Mouse (Mus musculus) adrenal gland, adult 8-10 months (tissue): ENCODE data around the gene Iars. TPM values are rescaled to one million over a fixed set of nuclear protein-coding genes. Genes with fewer than 3 reads are reported as not detected.
"Not testable (repeated sequence)": the region's sequence is repeated elsewhere in the genome, so short reads cannot be mapped to it uniquely, and the experiment has no call there.

ENCODE experiments used
- DNase-seq: peaks from one replicate; pipeline ENCODE4 v3.0.0; 2022
- total RNA-seq, 4 experiments: library from RNA; stranded (reverse); gene quantifications; 2 replicates each; pipeline ENCODE4 v1.2.4; 2022

Iars gene
- total RNA-seq, 4 experiments from 2014 or later: 57.4 to 85.3 (median 75.1) TPM

- no peak for DNase-seq
Measured at GRCm38 (mm10) chr13:49738011-49738410, 56.1 kb downstream of the Iars start.

- no peak for DNase-seq
Measured at GRCm38 (mm10) chr13:49741285-49742040, 59.6 kb downstream of the Iars start.

- no peak for DNase-seq
Measured at GRCm38 (mm10) chr13:49756591-49756990, 74.7 kb downstream of the Iars start.

GRCm38 (mm10) chr13:49757966-49758365, 76.1 kb downstream of the Iars start:
- no peak for DNase-seq

GRCm38 (mm10) chr13:49760675-49761074, 78.8 kb downstream of the Iars start:
- DNase-seq: no peak

GRCm38 (mm10) chr13:49762208-49762607, 80.3 kb downstream of the Iars start:
- DNase-seq: no peak

- no peak for DNase-seq
Measured at GRCm38 (mm10) chr13:49765306-49765705, 83.4 kb downstream of the Iars start.

GRCm38 (mm10) chr13:49766269-49766668, 84.4 kb downstream of the Iars start:
- no peak for DNase-seq

GRCm38 (mm10) chr13:49768048-49768447, 86.1 kb downstream of the Iars start:
- no peak for DNase-seq

- DNase-seq: no peak
Measured at GRCm38 (mm10) chr13:49769111-49769510, 87.2 kb downstream of the Iars start.

- DNase-seq: not testable (repeated sequence)
Measured at GRCm38 (mm10) chr13:49771536-49771935, 89.6 kb downstream of the Iars start.

Other genes with a start within 250 kb of the Iars start
- gene Tes3-ps, start 188.8 kb upstream of the Iars start, total RNA-seq: 1 to 10 TPM; 1.5 to 2.2 (median 1.7) TPM
- 10 to 100 TPM in 1 of 4 experiments, 1 to 10 TPM in 3; 6.0 to 10.1 (median 7.9) TPM for gene Ecm2, start 177.3 kb upstream of the Iars start, total RNA-seq
- gene Aspn, start 137.7 kb upstream of the Iars start, total RNA-seq: 1 to 10 TPM; 2.0 to 5.8 (median 2.9) TPM
- 1 to 10 TPM; 3.1 to 6.9 (median 5.5) TPM for gene Omd, start 99.6 kb upstream of the Iars start, total RNA-seq
- gene Ogn, start 74.1 kb upstream of the Iars start, total RNA-seq: 10 to 100 TPM; 52.2 to 83.6 (median 61.4) TPM
- 1 to 10 TPM in 2 of 4 experiments, under 1 TPM in 2; 0.58 to 1.1 (median 0.96) TPM for gene Cenpp, start 29.3 kb upstream of the Iars start, total RNA-seq
- gene Nol8, start 29.0 kb upstream of the Iars start, total RNA-seq: 10 to 100 TPM; 17.9 to 23.1 (median 21.0) TPM
- gene Gm30302, start 116.9 kb downstream of the Iars start, total RNA-seq: not detected